Mouse (Mus musculus) embryonic facial prominence, embryonic 10.5 days (tissue): Measurements from ENCODE around the gene Dnajc13. TPM values are rescaled to one million over a fixed set of nuclear protein-coding genes. Genes with fewer than 3 reads are reported as not detected.

Experiments
- DNase-seq: peaks from one replicate; pipeline ENCODE4 v3.0.0-alpha.2; 2017; ENCODE audit warnings: low spot score
- H3K27ac ChIP-seq: fragments of 300-500 bp; sonication (generic); replicated peaks from 2 replicates; pipeline ENCODE4 v1.5.1; 2016; ENCODE audit warnings: mild to moderate bottlenecking
- H3K27me3 ChIP-seq: fragments of 300-500 bp; sonication (generic); replicated peaks from 2 replicates; pipeline ENCODE4 v1.6.1; 2016; ENCODE audit warnings: low read depth, mild to moderate bottlenecking; ENCODE audit not compliant: poor library complexity, severe bottlenecking
- H3K36me3 ChIP-seq: fragments of 300-500 bp; sonication (generic); replicated peaks from 2 replicates; pipeline ENCODE4 v1.6.1; 2016; ENCODE audit warnings: mild to moderate bottlenecking, moderate library complexity
- H3K4me1 ChIP-seq: fragments of 300-500 bp; sonication (generic); 2 replicates; pipeline ENCODE4 v1.6.1; 2016
- H3K4me3 ChIP-seq: fragments of 300-500 bp; sonication (generic); 2 replicates; pipeline ENCODE4 v1.5.1; 2016; ENCODE audit warnings: mild to moderate bottlenecking, moderate library complexity
- H3K9me3 ChIP-seq: fragments of 300-500 bp; sonication (generic); 2 replicates; pipeline ENCODE4 v1.6.1; 2016; ENCODE audit warnings: mild to moderate bottlenecking
- WGBS: fragments of 180-500 bp; shearing (Covaris S2); methylation state at CpG from one replicate; pipeline ENCODE4 v1.1.7; 2016; 5-methylcytosine and 5-hydroxymethylcytosine counted together
- polyA plus RNA-seq: library from polyadenylated mRNA; unstranded; fragments of >200 nt; fragmentation: Nextera tagmentation; extraction: Ambion mirVana; gene quantifications from 2 replicates; pipeline ENCODE4 v1.2.1, GENCODE M21; 2016

The Dnajc13 gene
- polyA plus RNA-seq, 1 experiment from 2014 or later = 19.1 TPM

GRCm38 (mm10) chr9:104275084-104275785, 12.5 kb upstream of the Dnajc13 start:
- Histone ChIP-seq H3K27ac (no peak overlapping the region), H3K27me3 (no peaks in the 10 kb centered on the region), H3K9me3 (no peaks in the 10 kb centered on the region), H3K36me3 (no peaks in the 10 kb centered on the region), H3K4me1 (no peaks in the 10 kb centered on the region), H3K4me3 (no peak overlapping the region)
- DNase-seq = no peak
- WGBS = 89% methylated on average over 17 of the region's 17 CpGs

- H3K36me3 ChIP-seq = no peaks in the 10 kb centered on the region
- no peaks in the 10 kb centered on the region for H3K4me1 ChIP-seq
- 83% methylated on average over 4 of the region's 4 CpGs for WGBS
- no peaks in the 10 kb centered on the region for H3K27me3 ChIP-seq
- no peak for DNase-seq
- no peak overlapping the region for H3K27ac ChIP-seq
- H3K9me3 ChIP-seq = no peaks in the 10 kb centered on the region
- H3K4me3 ChIP-seq = no peak overlapping the region
These were observed 9.3 kb upstream of the Dnajc13 start for GRCm38 (mm10) chr9:104272057-104272456.

GRCm38 (mm10) chr9:104271642-104272041, 8.9 kb upstream of the Dnajc13 start:
- Histone ChIP-seq H3K36me3 (no peaks in the 10 kb centered on the region), H3K27me3 (no peaks in the 10 kb centered on the region), H3K4me1 (no peaks in the 10 kb centered on the region), H3K9me3 (no peaks in the 10 kb centered on the region), H3K4me3 (no peak overlapping the region), H3K27ac (no peak overlapping the region)
- WGBS = 81% methylated on average over 4 of the region's 4 CpGs
- no peak for DNase-seq

- Histone ChIP-seq H3K36me3 (no peaks in the 10 kb centered on the region), H3K4me3 (no peak overlapping the region), H3K4me1 (no peaks in the 10 kb centered on the region), H3K27me3 (no peaks in the 10 kb centered on the region), H3K27ac (no peak overlapping the region), H3K9me3 (no peaks in the 10 kb centered on the region)
- no peak for DNase-seq
- WGBS = 84% methylated on average over 3 of the region's 3 CpGs
These were observed 7.2 kb upstream of the Dnajc13 start for GRCm38 (mm10) chr9:104269944-104270343.

- Histone ChIP-seq H3K27me3 (no peaks in the 10 kb centered on the region), H3K36me3 (no peaks in the 10 kb centered on the region), H3K27ac (no peak overlapping the region), H3K9me3 (no peaks in the 10 kb centered on the region), H3K4me1 (no peaks in the 10 kb centered on the region), H3K4me3 (no peak overlapping the region)
- no peak for DNase-seq
- 54% methylated on average over 10 of the region's 10 CpGs for WGBS
These were observed 6.7 kb upstream of the Dnajc13 start for GRCm38 (mm10) chr9:104269349-104269871.

- WGBS = 74% methylated on average over 2 of the region's 2 CpGs
- Histone ChIP-seq H3K4me1 (peaks cover 23% of the 10 kb centered on the region), H3K27ac (no peak overlapping the region), H3K9me3 (no peaks in the 10 kb centered on the region), H3K4me3 (no peak overlapping the region), H3K27me3 (no peaks in the 10 kb centered on the region), H3K36me3 (no peaks in the 10 kb centered on the region)
- no peak for DNase-seq
These were observed 1.8 kb upstream of the Dnajc13 start for GRCm38 (mm10) chr9:104264567-104264966.

GRCm38 (mm10) chr9:104262016-104262762, 541 bp downstream of the Dnajc13 start:
- H3K4me1 ChIP-seq = peaks cover 23% of the 10 kb centered on the region
- H3K27ac ChIP-seq = peak overlapping the region; percentile 92
- no peaks in the 10 kb centered on the region for H3K36me3 ChIP-seq
- peak; percentile 76 for DNase-seq
- H3K9me3 ChIP-seq = no peaks in the 10 kb centered on the region
- H3K27me3 ChIP-seq = no peaks in the 10 kb centered on the region
- H3K4me3 ChIP-seq = peak overlapping the region; percentile 93
- under 1% methylated on average over 46 of the region's 46 CpGs for WGBS

- H3K9me3 ChIP-seq = no peaks in the 10 kb centered on the region
- H3K4me1 ChIP-seq = peaks cover 23% of the 10 kb centered on the region
- no peaks in the 10 kb centered on the region for H3K27me3 ChIP-seq
- H3K36me3 ChIP-seq = no peaks in the 10 kb centered on the region
- 58% methylated on average over 4 of the region's 4 CpGs for WGBS
- DNase-seq = no peak
- no peak overlapping the region for H3K27ac ChIP-seq
- H3K4me3 ChIP-seq = no peak overlapping the region
These were observed 2.4 kb downstream of the Dnajc13 start for GRCm38 (mm10) chr9:104260306-104260705.

- Histone ChIP-seq H3K36me3 (no peaks in the 10 kb centered on the region), H3K27me3 (no peaks in the 10 kb centered on the region), H3K4me1 (peaks cover 9% of the 10 kb centered on the region), H3K9me3 (no peaks in the 10 kb centered on the region), H3K27ac (no peak overlapping the region), H3K4me3 (no peak overlapping the region)
- 78% methylated on average over 2 of the region's 2 CpGs for WGBS
- DNase-seq = no peak
These were observed 6.6 kb downstream of the Dnajc13 start for GRCm38 (mm10) chr9:104256085-104256484.

- WGBS = 73% methylated on average over 9 of the region's 9 CpGs
- Histone ChIP-seq H3K4me3 (no peak overlapping the region), H3K27ac (no peak overlapping the region), H3K9me3 (no peaks in the 10 kb centered on the region), H3K36me3 (no peaks in the 10 kb centered on the region), H3K4me1 (no peaks in the 10 kb centered on the region), H3K27me3 (no peaks in the 10 kb centered on the region)
- DNase-seq = no peak
These were observed 8.1 kb downstream of the Dnajc13 start for GRCm38 (mm10) chr9:104254408-104255180.

GRCm38 (mm10) chr9:104252637-104253036, 10.1 kb downstream of the Dnajc13 start:
- Histone ChIP-seq H3K36me3 (no peaks in the 10 kb centered on the region), H3K27ac (no peak overlapping the region), H3K4me1 (no peaks in the 10 kb centered on the region), H3K4me3 (no peak overlapping the region), H3K9me3 (no peaks in the 10 kb centered on the region), H3K27me3 (no peaks in the 10 kb centered on the region)
- DNase-seq = no peak
- WGBS = 95% methylated on average over 3 of the region's 3 CpGs

- 90% methylated on average over 4 of the region's 4 CpGs for WGBS
- H3K36me3 ChIP-seq = peaks cover 2% of the 10 kb centered on the region
- H3K27ac ChIP-seq = no peak overlapping the region
These were observed 11.0 kb downstream of the Dnajc13 start for GRCm38 (mm10) chr9:104251687-104252086.

More at GRCm38 (mm10) chr9:104251687-104252086, 11.0 kb downstream of the Dnajc13 start:
- no peak overlapping the region for H3K4me3 ChIP-seq
- no peaks in the 10 kb centered on the region for H3K27me3 ChIP-seq
- H3K4me1 ChIP-seq = no peaks in the 10 kb centered on the region
- no peak for DNase-seq
- no peaks in the 10 kb centered on the region for H3K9me3 ChIP-seq
